Mouse (Mus musculus) forebrain, embryonic 12.5 days (tissue): ENCODE data around the gene Agap1. TPM values are rescaled to one million over a fixed set of nuclear protein-coding genes. Genes with fewer than 3 reads are reported as not detected.
A peak's percentile ranks its signal among the peaks of the same experiment; 100 is the strongest.

Experiments used
- ATAC-seq: fragments of 200-750 bp; cut with Nextera tagmentation; 2 replicates; pipeline ENCODE4 v1.8.0; 2017; ENCODE audit warnings: moderate TSS enrichment; ENCODE audit not compliant: low FRiP score
- H3K27ac ChIP-seq: fragments of 300-500 bp; sonication (generic); 2 replicates; pipeline ENCODE4 v1.5.1; 2016; ENCODE audit warnings: mild to moderate bottlenecking
- H3K27me3 ChIP-seq: fragments of 300-500 bp; sonication (generic); 2 replicates; pipeline ENCODE4 v1.6.1; 2016; ENCODE audit warnings: mild to moderate bottlenecking
- H3K36me3 ChIP-seq: fragments of 300-500 bp; sonication (generic); replicated peaks from 2 replicates; pipeline ENCODE4 v1.6.1; 2016; ENCODE audit warnings: mild to moderate bottlenecking
- H3K4me1 ChIP-seq: fragments of 300-500 bp; sonication (generic); 2 replicates; pipeline ENCODE4 v1.6.1; 2016
- H3K4me2 ChIP-seq: fragments of 300-500 bp; sonication (generic); 2 replicates; pipeline ENCODE4 v1.6.1; 2016; ENCODE audit warnings: mild to moderate bottlenecking, moderate library complexity
- H3K4me3 ChIP-seq: fragments of 300-500 bp; sonication (generic); replicated peaks from 2 replicates; pipeline ENCODE4 v1.5.1; 2016; ENCODE audit warnings: mild to moderate bottlenecking
- H3K9ac ChIP-seq: fragments of 300-500 bp; sonication (generic); 2 replicates; pipeline ENCODE4 v1.6.1; 2016; ENCODE audit warnings: mild to moderate bottlenecking
- H3K9me3 ChIP-seq: fragments of 300-500 bp; sonication (generic); 2 replicates; pipeline ENCODE4 v1.6.1; 2016
- WGBS: fragments of 180-500 bp; shearing (Covaris S2); methylation state at CpG from one replicate; pipeline ENCODE4 v1.1.7; 2016; 5-methylcytosine and 5-hydroxymethylcytosine counted together
- polyA plus RNA-seq: library from polyadenylated mRNA; unstranded; fragments of >200 nt; fragmentation: Nextera tagmentation; extraction: Ambion mirVana; gene quantifications from 2 replicates; pipeline ENCODE4 v1.2.1, GENCODE M21; 2016

Agap1 gene
- polyA plus RNA-seq, 1 experiment from 2014 or later, result 49.9 TPM

DNA sequence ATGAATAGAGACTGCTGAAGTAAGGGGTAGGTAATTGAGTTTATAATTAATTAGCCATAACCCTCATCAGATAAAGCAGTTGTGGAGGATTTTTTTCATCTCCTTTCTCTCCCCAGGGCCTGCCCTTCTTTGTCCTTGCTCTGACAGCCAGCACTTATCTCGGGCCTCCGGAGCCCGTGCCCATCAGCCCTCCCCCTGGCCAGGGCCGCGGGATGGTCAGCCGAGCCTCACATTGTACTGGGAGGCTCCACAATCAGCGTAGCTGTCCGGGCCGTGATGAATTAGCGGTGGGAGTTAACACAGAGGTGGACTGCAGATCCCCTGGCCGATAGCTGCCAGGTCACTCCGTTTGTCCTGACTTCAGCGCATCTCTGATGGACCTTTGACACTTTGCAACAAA, 248.7 kb downstream of the Agap1 start:
- Histone ChIP-seq H3K36me3 (0 out of 2 replicates have a peak, but pooled peaks cover 9% of the 10 kb centered on the region), H3K4me2 (no peak overlapping the region; the same call in 1 of the 2 replicates), H3K27me3 (peaks cover 93% of the 10 kb centered on the region), H3K9ac (no peak overlapping the region), H3K27ac (no peak overlapping the region), H3K4me1 (peaks cover 49% of the 10 kb centered on the region), H3K4me3 (no peak overlapping the region), H3K9me3 (no peaks in the 10 kb centered on the region)
- WGBS, result 8% methylated on average over 13 of the region's 13 CpGs
- ATAC-seq, result 0 out of 2 replicates have a peak, but pooled peaks have one; percentile 18

DNA sequence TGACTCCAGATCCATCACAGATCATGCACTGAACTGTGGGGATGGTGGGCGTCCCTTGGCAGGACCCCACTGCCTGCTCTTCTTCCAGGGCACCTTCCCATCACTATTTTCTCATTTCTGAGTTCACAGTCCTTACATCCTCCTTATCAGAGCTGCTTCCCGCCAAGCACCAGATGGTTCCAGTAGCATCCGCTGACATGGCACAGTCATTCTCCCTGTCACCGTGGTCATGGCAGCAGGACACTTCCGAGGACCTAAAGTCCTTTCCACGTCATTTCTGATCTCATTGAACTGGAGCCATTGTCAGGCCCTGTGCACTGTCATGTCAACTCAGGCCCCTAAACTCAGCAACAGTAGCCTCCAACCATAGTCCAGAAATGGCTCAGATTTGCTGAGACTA, 251.1 kb downstream of the Agap1 start:
- H3K4me1 ChIP-seq, result peaks cover 46% of the 10 kb centered on the region

DNA sequence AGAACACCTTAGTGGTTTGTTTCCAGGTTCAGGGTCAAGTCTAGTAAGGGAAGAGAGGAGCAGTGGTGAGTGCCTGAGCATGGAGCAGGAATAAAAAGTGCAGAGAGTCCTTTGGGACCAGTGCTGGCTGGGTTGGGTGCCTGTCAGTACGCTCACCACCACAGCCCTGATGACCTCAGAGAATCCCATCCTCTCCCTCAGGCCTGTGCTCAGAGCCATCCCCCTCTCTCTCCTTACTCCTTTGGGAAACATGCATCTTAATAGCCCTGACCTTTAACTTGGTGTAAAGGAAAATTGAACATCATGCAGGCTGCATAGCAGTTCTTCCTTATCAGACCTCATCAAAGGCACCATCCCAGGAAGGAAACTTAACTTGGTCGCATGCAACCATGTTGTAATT, 252.3 kb downstream of the Agap1 start:
- Histone ChIP-seq H3K4me2 (no peak overlapping the region), H3K4me1 (peaks cover 34% of the 10 kb centered on the region), H3K27ac (no peak overlapping the region), H3K9me3 (no peaks in the 10 kb centered on the region), H3K27me3 (peaks cover 91% of the 10 kb centered on the region), H3K9ac (no peak overlapping the region), H3K36me3 (0 out of 2 replicates have a peak, but pooled peaks cover 9% of the 10 kb centered on the region), H3K4me3 (no peak overlapping the region)
- WGBS, result 82% methylated on average over 2 of the region's 2 CpGs
- ATAC-seq, result no peak

More for the DNA sequence above, 251.1 kb downstream of the Agap1 start:
- H3K36me3 ChIP-seq, result 0 out of 2 replicates have a peak, but pooled peaks cover 9% of the 10 kb centered on the region
- H3K27me3 ChIP-seq, result peaks cover 92% of the 10 kb centered on the region
- H3K4me2 ChIP-seq, result no peak overlapping the region
- no peaks in the 10 kb centered on the region for H3K9me3 ChIP-seq
- H3K27ac ChIP-seq, result no peak overlapping the region
- H3K9ac ChIP-seq, result no peak overlapping the region
- WGBS, result 95% methylated on average over 6 of the region's 6 CpGs
- H3K4me3 ChIP-seq, result no peak overlapping the region
- ATAC-seq, result no peak

DNA sequence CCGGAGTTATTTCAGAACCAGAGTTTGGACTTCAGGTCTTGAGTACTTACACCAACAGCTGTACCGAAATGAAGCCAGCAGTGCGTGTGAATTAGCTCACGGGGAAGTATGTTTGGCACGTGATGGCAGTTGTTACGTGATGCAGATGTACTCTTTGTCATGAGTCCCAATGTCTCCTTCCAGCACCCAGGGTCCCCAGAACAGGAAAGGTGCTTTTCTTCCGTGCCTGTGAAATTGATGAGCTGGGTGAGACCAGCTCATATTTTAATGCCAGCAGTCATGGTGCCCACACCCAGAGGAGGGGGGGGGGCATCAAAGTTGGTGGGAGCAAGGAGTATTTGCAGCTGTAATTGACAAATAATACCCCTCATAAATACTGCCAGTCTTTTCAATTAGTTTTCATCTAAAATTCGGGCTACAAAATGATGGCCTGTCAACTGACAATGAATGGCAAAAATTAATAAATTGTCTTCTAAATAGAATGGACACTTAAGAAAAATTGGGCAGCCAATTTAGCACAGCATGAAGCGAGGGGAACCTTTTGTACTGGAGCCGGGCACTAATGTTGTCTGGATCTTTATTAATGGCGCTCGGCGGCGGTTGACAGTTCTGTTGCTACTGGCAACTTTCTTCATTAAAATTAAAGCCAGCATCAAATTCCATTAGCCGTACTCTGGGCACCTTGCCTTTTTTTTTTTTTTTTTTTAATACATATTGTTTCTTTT, 253.3 kb downstream of the Agap1 start:
- no peak overlapping the region for H3K4me3 ChIP-seq
- H3K9ac ChIP-seq, result no peak overlapping the region
- H3K27ac ChIP-seq, result no peak overlapping the region
- H3K27me3 ChIP-seq, result peaks cover 90% of the 10 kb centered on the region
- H3K36me3 ChIP-seq, result 0 out of 2 replicates have a peak, but pooled peaks cover 13% of the 10 kb centered on the region
- no peak overlapping the region for H3K4me2 ChIP-seq
- peaks cover 24% of the 10 kb centered on the region for H3K4me1 ChIP-seq
- H3K9me3 ChIP-seq, result no peaks in the 10 kb centered on the region
- ATAC-seq, result no peak
- 55% methylated on average over 15 of the region's 15 CpGs for WGBS

DNA sequence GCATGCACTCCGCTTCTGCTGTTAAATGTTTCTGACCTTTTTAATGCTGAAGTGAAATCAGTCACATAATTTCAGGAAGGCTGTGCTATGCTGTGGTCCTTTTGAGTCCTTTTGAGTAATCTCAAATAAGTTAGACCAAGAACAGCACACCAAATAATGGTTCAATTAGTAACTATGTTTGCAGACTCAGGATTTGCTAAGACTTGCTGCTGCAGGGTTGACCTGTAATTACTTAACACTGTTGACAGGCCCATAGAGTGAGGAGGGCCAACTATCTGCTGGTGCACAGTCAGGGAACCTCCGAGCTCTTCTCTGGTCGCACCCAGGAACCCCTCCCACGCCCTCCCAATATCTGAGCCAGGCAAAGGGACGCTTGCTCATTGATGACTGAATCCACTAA, 255.2 kb downstream of the Agap1 start:
- H3K27ac ChIP-seq, result no peak overlapping the region
- 0 out of 2 replicates have a peak, but pooled peaks cover 13% of the 10 kb centered on the region for H3K36me3 ChIP-seq
- H3K4me3 ChIP-seq, result no peak overlapping the region
- H3K27me3 ChIP-seq, result peaks cover 90% of the 10 kb centered on the region
- ATAC-seq, result no peak
- no peak overlapping the region for H3K4me2 ChIP-seq
- H3K9me3 ChIP-seq, result no peaks in the 10 kb centered on the region
- 87% methylated on average over 5 of the region's 5 CpGs for WGBS
- peaks cover 28% of the 10 kb centered on the region for H3K4me1 ChIP-seq
- no peak overlapping the region for H3K9ac ChIP-seq

DNA sequence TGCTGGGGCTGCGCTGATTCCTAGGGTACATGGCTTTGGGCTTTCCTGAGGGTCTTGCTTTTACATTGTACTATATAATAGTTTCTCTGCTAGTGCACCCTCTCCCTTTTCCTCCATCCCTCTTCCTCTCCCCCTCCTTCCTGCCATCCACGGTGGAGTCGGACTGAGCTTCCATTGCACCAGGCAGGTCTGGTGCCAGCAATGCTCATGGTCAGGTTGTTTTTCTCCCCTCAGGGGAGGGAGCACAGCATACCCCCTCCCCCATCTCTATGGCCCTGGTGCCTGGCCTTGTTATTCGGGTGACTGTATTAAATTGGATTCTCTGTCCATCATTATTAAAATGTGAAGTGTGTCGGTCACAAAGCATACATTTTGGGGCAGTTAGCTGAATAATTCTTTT, 259.1 kb downstream of the Agap1 start:
- H3K27me3 ChIP-seq, result peaks cover 93% of the 10 kb centered on the region
- 0 out of 2 replicates have a peak, but pooled peaks have one; percentile 46 for ATAC-seq

DNA sequence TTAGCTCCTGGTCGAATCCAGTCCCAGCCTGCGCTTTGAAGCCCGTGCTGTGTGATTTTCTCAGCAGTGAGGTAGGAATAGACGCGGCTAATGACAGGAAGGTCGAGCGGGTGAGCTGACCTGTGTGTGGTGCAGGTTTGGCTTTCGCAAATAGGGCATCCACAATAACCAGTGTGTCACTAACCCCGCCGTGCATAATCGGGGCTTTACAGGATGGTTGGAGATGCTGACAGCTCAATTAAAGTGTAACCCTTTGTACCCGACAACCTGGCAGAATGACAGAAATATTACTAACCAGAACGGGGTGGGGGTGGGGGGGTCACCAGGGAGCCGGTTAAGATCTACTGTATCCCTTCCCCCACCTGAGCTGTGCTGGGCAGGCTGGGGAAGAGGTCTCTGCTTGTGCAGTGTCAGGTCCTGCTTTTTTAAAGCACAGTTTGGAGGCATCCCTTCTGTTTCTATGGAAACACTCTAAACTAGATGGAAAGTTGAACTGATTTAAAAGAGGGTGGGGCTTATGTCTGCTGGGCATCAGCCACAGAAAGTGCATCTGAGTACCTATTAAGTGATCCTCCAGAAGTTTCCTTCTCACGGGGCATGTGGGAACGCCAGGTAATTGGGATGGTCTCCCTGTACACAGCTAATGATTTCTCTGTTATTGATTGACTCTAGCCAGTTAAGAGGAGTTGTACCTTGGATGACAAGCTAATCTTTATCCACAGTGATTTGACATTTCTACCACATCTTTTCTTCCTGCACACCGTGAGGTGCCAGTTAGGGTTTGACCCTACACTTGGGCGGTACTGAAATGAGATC, 259.8 kb downstream of the Agap1 start:
- 39% methylated on average over 18 of the region's 18 CpGs for WGBS
- no peak overlapping the region for H3K9ac ChIP-seq
- H3K4me3 ChIP-seq, result no peak overlapping the region
- 0 out of 2 replicates have a peak, but pooled peaks cover 4% of the 10 kb centered on the region for H3K36me3 ChIP-seq
- H3K4me1 ChIP-seq, result peaks cover 43% of the 10 kb centered on the region
- ATAC-seq, result peak; percentile 64; the same call in 1 of the 2 replicates
- H3K27me3 ChIP-seq, result peaks cover 93% of the 10 kb centered on the region
- H3K4me2 ChIP-seq, result no peak overlapping the region
- H3K9me3 ChIP-seq, result no peaks in the 10 kb centered on the region
- H3K27ac ChIP-seq, result no peak overlapping the region

More for the DNA sequence above, 259.1 kb downstream of the Agap1 start:
- WGBS, result 50% methylated on average over 5 of the region's 5 CpGs
- no peak overlapping the region for H3K27ac ChIP-seq
- H3K4me1 ChIP-seq, result peaks cover 44% of the 10 kb centered on the region
- H3K4me3 ChIP-seq, result no peak overlapping the region
- no peaks in the 10 kb centered on the region for H3K9me3 ChIP-seq
- H3K4me2 ChIP-seq, result no peak overlapping the region
- H3K9ac ChIP-seq, result no peak overlapping the region
- H3K36me3 ChIP-seq, result 0 out of 2 replicates have a peak, but pooled peaks cover 4% of the 10 kb centered on the region

DNA sequence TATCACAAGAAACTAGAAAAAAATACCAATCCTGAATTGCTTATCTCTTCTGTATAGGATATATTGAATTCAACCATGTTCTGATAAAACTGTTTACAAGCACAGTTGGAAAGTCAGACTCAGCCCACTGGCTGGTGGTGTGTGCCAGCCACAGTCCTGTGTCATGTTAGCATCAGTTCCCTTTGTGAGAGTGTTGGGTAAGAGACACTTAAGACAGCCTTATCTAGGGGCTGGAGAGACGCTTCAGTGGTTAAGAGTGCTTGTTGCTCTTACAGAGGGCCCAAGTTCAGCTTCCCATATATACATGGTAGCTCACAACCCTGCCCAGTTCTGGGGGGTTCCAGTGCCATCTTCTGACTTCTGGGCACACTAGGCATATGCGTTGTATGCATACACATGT, 261.6 kb downstream of the Agap1 start:
- H3K4me1 ChIP-seq, result peaks cover 43% of the 10 kb centered on the region
- H3K9ac ChIP-seq, result no peak overlapping the region
- ATAC-seq, result no peak
- H3K4me3 ChIP-seq, result no peak overlapping the region
- 0 out of 2 replicates have a peak, but pooled peaks cover 4% of the 10 kb centered on the region for H3K36me3 ChIP-seq
- H3K9me3 ChIP-seq, result no peaks in the 10 kb centered on the region
- WGBS, result 83% methylated on average over 2 of the region's 2 CpGs
- H3K27me3 ChIP-seq, result peaks cover 90% of the 10 kb centered on the region
- no peak overlapping the region for H3K4me2 ChIP-seq
- no peak overlapping the region for H3K27ac ChIP-seq

DNA sequence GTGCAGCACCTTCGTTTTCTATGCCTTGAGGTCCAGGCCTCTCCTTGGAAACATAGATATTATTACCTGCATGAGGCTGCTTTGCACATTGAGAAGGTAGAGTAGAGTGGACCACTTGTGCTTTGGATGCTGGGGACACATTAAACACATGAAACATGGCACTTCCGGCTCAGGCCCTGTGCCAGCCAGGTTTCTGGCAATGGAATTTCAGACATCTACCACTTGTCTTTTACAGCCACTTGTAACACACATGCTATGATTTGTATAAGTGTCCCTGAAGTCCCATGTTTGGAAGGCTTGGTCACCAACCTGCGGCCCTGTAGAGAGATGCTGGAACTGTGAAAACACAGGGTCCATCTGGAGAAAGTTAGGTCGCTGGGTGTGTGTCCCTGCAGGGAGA, 262.5 kb downstream of the Agap1 start:
- H3K27ac ChIP-seq, result no peak overlapping the region
- peaks cover 43% of the 10 kb centered on the region for H3K4me1 ChIP-seq
- no peaks in the 10 kb centered on the region for H3K9me3 ChIP-seq
- WGBS, result 91% methylated on average over 4 of the region's 4 CpGs
- 0 out of 2 replicates have a peak, but pooled peaks cover 2% of the 10 kb centered on the region for H3K36me3 ChIP-seq
- H3K4me3 ChIP-seq, result no peak overlapping the region
- peaks cover 91% of the 10 kb centered on the region for H3K27me3 ChIP-seq
- ATAC-seq, result no peak
- H3K4me2 ChIP-seq, result no peak overlapping the region
- H3K9ac ChIP-seq, result no peak overlapping the region

DNA sequence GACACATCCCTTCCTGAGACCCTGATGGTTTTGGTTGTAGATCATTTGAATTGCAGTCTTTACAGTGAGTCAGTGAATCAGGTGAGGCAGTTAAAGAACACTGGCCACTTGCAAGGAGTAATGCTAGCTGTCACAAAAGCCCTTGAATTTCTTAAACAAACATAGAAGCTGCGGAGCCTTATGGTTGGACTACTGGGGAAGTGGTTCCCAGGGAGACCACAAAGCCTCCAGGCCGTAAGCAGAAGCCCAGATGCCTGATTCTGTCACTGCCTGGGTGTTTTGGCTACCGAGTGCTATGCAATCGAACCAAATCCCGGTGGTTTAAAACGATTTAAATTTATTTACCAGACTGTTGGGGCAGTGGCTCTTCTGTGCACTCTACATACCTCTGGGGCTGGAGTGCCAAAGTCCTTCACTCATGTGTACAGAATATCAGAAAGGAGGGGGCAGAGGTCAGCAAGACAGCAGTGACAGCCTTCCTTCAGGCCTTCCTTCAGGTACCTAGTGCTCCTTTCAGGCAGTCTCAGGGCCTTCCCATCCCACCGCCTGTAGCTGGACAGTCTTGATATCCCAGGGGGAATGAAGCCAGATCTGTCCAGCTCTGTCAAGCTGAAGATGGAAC, 264.3 kb downstream of the Agap1 start:
- Histone ChIP-seq H3K27me3 (peaks cover 90% of the 10 kb centered on the region), H3K9me3 (no peaks in the 10 kb centered on the region), H3K4me3 (no peak overlapping the region), H3K4me1 (peaks cover 43% of the 10 kb centered on the region), H3K36me3 (no peaks in the 10 kb centered on the region), H3K27ac (no peak overlapping the region), H3K4me2 (no peak overlapping the region), H3K9ac (no peak overlapping the region)
- ATAC-seq, result no peak
- WGBS, result 72% methylated on average over 7 of the region's 7 CpGs

DNA sequence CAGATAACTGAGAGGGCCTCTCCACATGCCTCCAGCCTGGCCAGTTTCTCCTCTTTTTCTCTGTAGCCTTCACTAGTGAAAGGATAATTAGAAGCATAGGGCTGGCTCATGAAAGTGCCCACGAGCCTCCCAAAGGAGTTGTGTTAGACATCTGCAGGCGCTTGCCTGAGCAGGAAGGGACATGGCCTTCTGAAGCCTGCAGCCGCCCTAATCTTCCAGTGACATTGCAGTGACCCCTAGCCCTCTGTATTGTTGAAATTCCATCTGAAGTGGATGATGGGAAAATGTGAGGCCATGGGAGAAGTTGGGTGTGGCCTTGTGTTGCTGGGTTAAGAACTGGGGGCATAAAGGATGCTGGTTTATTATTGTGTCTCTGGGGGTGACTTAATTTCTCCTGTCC, 269.5 kb downstream of the Agap1 start:
- no peak overlapping the region for H3K27ac ChIP-seq
- peaks cover 86% of the 10 kb centered on the region for H3K27me3 ChIP-seq
- 30% methylated on average over 3 of the region's 3 CpGs for WGBS
- peaks cover 22% of the 10 kb centered on the region for H3K4me1 ChIP-seq
- no peaks in the 10 kb centered on the region for H3K9me3 ChIP-seq
- H3K4me3 ChIP-seq, result no peak overlapping the region
- no peak for ATAC-seq
- H3K9ac ChIP-seq, result no peak overlapping the region
- no peak overlapping the region for H3K4me2 ChIP-seq
- H3K36me3 ChIP-seq, result peaks cover 20% of the 10 kb centered on the region

DNA sequence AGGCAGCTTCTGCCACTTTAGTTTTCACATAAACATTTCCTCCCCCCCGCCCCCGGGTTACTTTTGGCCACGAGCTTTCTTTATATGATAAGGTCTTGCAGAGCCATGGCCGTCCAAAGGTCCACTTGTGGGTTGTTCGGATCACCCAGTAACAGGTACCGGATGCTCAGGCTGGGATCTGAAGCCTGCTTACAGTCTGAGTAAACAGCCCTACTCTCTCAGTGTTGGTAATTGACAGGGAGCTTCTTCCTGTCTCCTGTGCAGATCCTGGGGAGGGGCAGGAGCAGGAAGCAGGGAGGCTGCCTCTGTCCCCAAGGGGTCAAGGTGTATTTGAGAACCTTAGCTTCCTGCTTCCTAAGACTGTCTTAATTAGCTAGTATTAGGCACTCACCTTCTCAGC, 269.9 kb downstream of the Agap1 start:
- ATAC-seq, result no peak
- Histone ChIP-seq H3K4me1 (peaks cover 22% of the 10 kb centered on the region), H3K36me3 (peaks cover 20% of the 10 kb centered on the region), H3K27me3 (peaks cover 85% of the 10 kb centered on the region), H3K4me2 (no peak overlapping the region), H3K4me3 (no peak overlapping the region), H3K27ac (peak overlapping the region; percentile 8; the same call in 1 of the 2 replicates), H3K9ac (no peak overlapping the region), H3K9me3 (no peaks in the 10 kb centered on the region)
- 84% methylated on average over 6 of the region's 6 CpGs for WGBS
